Mouse (Mus musculus): ENCODE measurements around the gene Fam53b. TPM values are rescaled to one million over a fixed set of nuclear protein-coding genes. Genes with fewer than 3 reads are reported as not detected.

Gene Fam53b
- polyA plus RNA-seq, 1 experiment from 2014 or later, result 15.5 TPM

DNA sequence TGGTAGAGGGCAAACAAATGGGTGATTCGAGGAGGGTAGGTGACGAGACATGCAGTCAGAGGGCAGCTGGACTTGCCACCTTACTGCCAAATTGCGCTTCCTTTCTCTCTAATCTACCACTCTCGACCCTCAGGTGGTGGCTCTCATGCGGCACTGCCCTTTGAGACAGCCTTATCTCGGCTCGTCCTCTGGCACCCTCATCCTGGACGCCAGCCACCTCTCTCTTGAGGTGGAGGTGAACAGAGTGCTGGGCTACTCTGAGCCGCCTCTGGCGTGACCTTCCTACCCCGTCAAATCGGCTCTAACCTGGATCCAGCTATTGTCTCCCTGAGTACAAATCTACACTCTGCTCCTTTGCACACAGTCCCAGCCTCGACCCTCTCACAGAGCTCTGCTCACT, 35.1 kb downstream of the Fam53b start:
- Histone ChIP-seq H3K27me3 (ENCODE audit: control insufficient read depth, insufficient read depth, low read length) (no peaks in the 10 kb centered on the region), H3K36me3 (ENCODE audit: control insufficient read depth, insufficient read depth, low read length) (peaks cover 28% of the 10 kb centered on the region; the same call in 1 of the 2 replicates), H3K4me2 (ENCODE audit: low read length) (no peak overlapping the region), H3K9ac (replicated peaks; ENCODE audit: low read length) (no peak overlapping the region), H3K4me1 (ENCODE audit: control insufficient read depth, insufficient read depth, low read length) (peaks cover 23% of the 10 kb centered on the region), H3K4me3 (replicated peaks; ENCODE audit: low read depth, low read length) (no peak overlapping the region), H3K9me3 (ENCODE audit: control insufficient read depth, low read length) (no peaks in the 10 kb centered on the region), H3K27ac (replicated peaks; ENCODE audit: low read depth, low read length) (no peak overlapping the region)
- no peak for DNase-seq
- ATAC-seq (ENCODE audit: low FRiP score, low TSS enrichment), result no peak
- WGBS, result 93% methylated on average over 13 of the region's 13 CpGs

- DNase-seq, result no peak
- WGBS, result 87% methylated on average over 1 of the region's 1 CpGs
- Histone ChIP-seq H3K4me1 (ENCODE audit: control insufficient read depth, insufficient read depth, low read length) (peaks cover 23% of the 10 kb centered on the region), H3K9ac (replicated peaks; ENCODE audit: low read length) (no peak overlapping the region), H3K36me3 (ENCODE audit: control insufficient read depth, insufficient read depth, low read length) (peaks cover 28% of the 10 kb centered on the region; the same call in 1 of the 2 replicates), H3K27me3 (ENCODE audit: control insufficient read depth, insufficient read depth, low read length) (no peaks in the 10 kb centered on the region), H3K9me3 (ENCODE audit: control insufficient read depth, low read length) (no peaks in the 10 kb centered on the region), H3K4me3 (replicated peaks; ENCODE audit: low read depth, low read length) (no peak overlapping the region), H3K4me2 (ENCODE audit: low read length) (no peak overlapping the region), H3K27ac (replicated peaks; ENCODE audit: low read depth, low read length) (no peak overlapping the region)
- no peak for ATAC-seq (ENCODE audit: low FRiP score, low TSS enrichment)
Measured at GRCm38 (mm10) chr7:132777728-132778453, 35.8 kb downstream of the Fam53b start.

- 93% methylated on average over 7 of the region's 7 CpGs for WGBS
- Histone ChIP-seq H3K27ac (replicated peaks; ENCODE audit: low read depth, low read length) (no peak overlapping the region), H3K4me1 (ENCODE audit: control insufficient read depth, insufficient read depth, low read length) (peaks cover 21% of the 10 kb centered on the region), H3K4me2 (ENCODE audit: low read length) (no peak overlapping the region), H3K4me3 (replicated peaks; ENCODE audit: low read depth, low read length) (no peak overlapping the region), H3K9me3 (ENCODE audit: control insufficient read depth, low read length) (no peaks in the 10 kb centered on the region), H3K36me3 (ENCODE audit: control insufficient read depth, insufficient read depth, low read length) (peaks cover 28% of the 10 kb centered on the region; the same call in 1 of the 2 replicates), H3K27me3 (ENCODE audit: control insufficient read depth, insufficient read depth, low read length) (no peaks in the 10 kb centered on the region), H3K9ac (replicated peaks; ENCODE audit: low read length) (no peak overlapping the region)
- ATAC-seq (ENCODE audit: low FRiP score, low TSS enrichment) (no peak), DNase-seq (no peak)
Measured at GRCm38 (mm10) chr7:132777117-132777516, 36.6 kb downstream of the Fam53b start.

- Histone ChIP-seq H3K4me2 (ENCODE audit: low read length) (no peak overlapping the region), H3K9ac (replicated peaks; ENCODE audit: low read length) (no peak overlapping the region), H3K36me3 (ENCODE audit: control insufficient read depth, insufficient read depth, low read length) (peaks cover 28% of the 10 kb centered on the region; the same call in 1 of the 2 replicates), H3K4me3 (replicated peaks; ENCODE audit: low read depth, low read length) (no peak overlapping the region), H3K27ac (replicated peaks; ENCODE audit: low read depth, low read length) (no peak overlapping the region), H3K4me1 (ENCODE audit: control insufficient read depth, insufficient read depth, low read length) (peaks cover 15% of the 10 kb centered on the region), H3K27me3 (ENCODE audit: control insufficient read depth, insufficient read depth, low read length) (no peaks in the 10 kb centered on the region), H3K9me3 (ENCODE audit: control insufficient read depth, low read length) (no peaks in the 10 kb centered on the region)
- WGBS, result 93% methylated on average over 7 of the region's 7 CpGs
- DNase-seq, result no peak
- ATAC-seq (ENCODE audit: low FRiP score, low TSS enrichment), result no peak
Measured at GRCm38 (mm10) chr7:132776338-132777111, 37.2 kb downstream of the Fam53b start.

- no peak overlapping the region for H3K4me3 ChIP-seq (replicated peaks; ENCODE audit: low read depth, low read length)
- ATAC-seq (ENCODE audit: low FRiP score, low TSS enrichment), result no peak
- WGBS, result 92% methylated on average over 10 of the region's 10 CpGs
- no peak overlapping the region for H3K4me2 ChIP-seq (ENCODE audit: low read length)
- H3K9me3 ChIP-seq (ENCODE audit: control insufficient read depth, low read length), result no peaks in the 10 kb centered on the region
- no peak overlapping the region for H3K27ac ChIP-seq (replicated peaks; ENCODE audit: low read depth, low read length)
- peaks cover 9% of the 10 kb centered on the region for H3K4me1 ChIP-seq (ENCODE audit: control insufficient read depth, insufficient read depth, low read length)
- no peaks in the 10 kb centered on the region for H3K27me3 ChIP-seq (ENCODE audit: control insufficient read depth, insufficient read depth, low read length)
- peaks cover 28% of the 10 kb centered on the region; the same call in 1 of the 2 replicates for H3K36me3 ChIP-seq (ENCODE audit: control insufficient read depth, insufficient read depth, low read length)
- no peak overlapping the region for H3K9ac ChIP-seq (replicated peaks; ENCODE audit: low read length)
- DNase-seq, result no peak
Measured at GRCm38 (mm10) chr7:132775922-132776321, 37.8 kb downstream of the Fam53b start.

DNA sequence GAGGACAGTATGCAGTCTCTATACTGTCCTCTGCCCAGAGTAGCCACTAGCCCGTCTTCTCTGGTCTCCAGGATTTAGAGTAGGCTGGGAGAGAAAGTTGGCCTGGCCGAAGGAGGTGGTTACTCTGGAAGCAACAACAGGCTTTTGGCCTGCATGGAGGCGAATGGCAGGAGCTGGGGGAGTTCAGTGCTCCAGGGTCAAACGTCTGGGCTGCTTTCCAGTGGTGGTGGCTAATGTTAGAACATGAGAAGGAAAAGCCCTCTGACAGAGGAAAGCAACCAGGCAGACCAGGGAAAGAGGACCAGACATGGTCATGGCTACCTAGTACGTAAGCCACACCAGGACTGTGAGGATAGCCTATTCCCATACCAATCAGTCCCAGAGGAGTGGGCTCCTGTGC, 38.4 kb downstream of the Fam53b start:
- peaks cover 28% of the 10 kb centered on the region; the same call in 1 of the 2 replicates for H3K36me3 ChIP-seq (ENCODE audit: control insufficient read depth, insufficient read depth, low read length)
- peaks cover 3% of the 10 kb centered on the region; the same call in 1 of the 2 replicates for H3K4me1 ChIP-seq (ENCODE audit: control insufficient read depth, insufficient read depth, low read length)
- no peaks in the 10 kb centered on the region for H3K9me3 ChIP-seq (ENCODE audit: control insufficient read depth, low read length)
- DNase-seq, result no peak
- no peaks in the 10 kb centered on the region for H3K27me3 ChIP-seq (ENCODE audit: control insufficient read depth, insufficient read depth, low read length)
- H3K4me3 ChIP-seq (replicated peaks; ENCODE audit: low read depth, low read length), result no peak overlapping the region
- ATAC-seq (ENCODE audit: low FRiP score, low TSS enrichment), result no peak
- H3K4me2 ChIP-seq (ENCODE audit: low read length), result no peak overlapping the region
- WGBS, result 96% methylated on average over 5 of the region's 5 CpGs
- no peak overlapping the region for H3K27ac ChIP-seq (replicated peaks; ENCODE audit: low read depth, low read length)
- no peak overlapping the region for H3K9ac ChIP-seq (replicated peaks; ENCODE audit: low read length)

- no peaks in the 10 kb centered on the region for H3K9me3 ChIP-seq (ENCODE audit: control insufficient read depth, low read length)
- ATAC-seq (ENCODE audit: low FRiP score, low TSS enrichment) (no peak), DNase-seq (no peak)
- no peak overlapping the region for H3K4me3 ChIP-seq (replicated peaks; ENCODE audit: low read depth, low read length)
- 94% methylated on average over 7 of the region's 7 CpGs for WGBS
- H3K36me3 ChIP-seq (ENCODE audit: control insufficient read depth, insufficient read depth, low read length), result peaks cover 26% of the 10 kb centered on the region; the same call in 1 of the 2 replicates
- no peak overlapping the region for H3K9ac ChIP-seq (replicated peaks; ENCODE audit: low read length)
- H3K4me2 ChIP-seq (ENCODE audit: low read length), result no peak overlapping the region
- H3K27me3 ChIP-seq (ENCODE audit: control insufficient read depth, insufficient read depth, low read length), result no peaks in the 10 kb centered on the region
- peaks cover under 1% of the 10 kb centered on the region for H3K4me1 ChIP-seq (ENCODE audit: control insufficient read depth, insufficient read depth, low read length)
- no peak overlapping the region for H3K27ac ChIP-seq (replicated peaks; ENCODE audit: low read depth, low read length)
Measured at GRCm38 (mm10) chr7:132773011-132773705, 40.5 kb downstream of the Fam53b start.

GRCm38 (mm10) chr7:132772440-132772839, 41.2 kb downstream of the Fam53b start:
- Histone ChIP-seq H3K4me1 (ENCODE audit: control insufficient read depth, insufficient read depth, low read length) (peaks cover 8% of the 10 kb centered on the region), H3K9ac (replicated peaks; ENCODE audit: low read length) (no peak overlapping the region), H3K27ac (replicated peaks; ENCODE audit: low read depth, low read length) (no peak overlapping the region), H3K4me2 (ENCODE audit: low read length) (no peak overlapping the region), H3K36me3 (ENCODE audit: control insufficient read depth, insufficient read depth, low read length) (peaks cover 21% of the 10 kb centered on the region; the same call in 1 of the 2 replicates), H3K27me3 (ENCODE audit: control insufficient read depth, insufficient read depth, low read length) (no peaks in the 10 kb centered on the region), H3K9me3 (ENCODE audit: control insufficient read depth, low read length) (no peaks in the 10 kb centered on the region), H3K4me3 (replicated peaks; ENCODE audit: low read depth, low read length) (no peak overlapping the region)
- 92% methylated on average over 5 of the region's 5 CpGs for WGBS
- DNase-seq (no peak), ATAC-seq (ENCODE audit: low FRiP score, low TSS enrichment) (no peak)

Measured in midbrain, embryonic 14.5 days (tissue).